Mouse (Mus musculus): ENCODE measurements at regions not wholly inside any gene's neighbourhood (a gene's known extent, or its start where the extent isn't known, plus 50 kb on each side); places are given as distances from the start of the nearest gene placed in this dataset.

GRCm38 (mm10) chr1:121734456-121735112 is 166.8 kb upstream of the Ddx18 start:
- TF ChIP-seq CTCF (IDR thresholded peaks at IDR 0.05; ENCODE audit: low read depth) (no peak), EP300 (IDR thresholded peaks at IDR 0.05; ENCODE audit: low read depth) (no peak)
